In the genomic region with DNA sequence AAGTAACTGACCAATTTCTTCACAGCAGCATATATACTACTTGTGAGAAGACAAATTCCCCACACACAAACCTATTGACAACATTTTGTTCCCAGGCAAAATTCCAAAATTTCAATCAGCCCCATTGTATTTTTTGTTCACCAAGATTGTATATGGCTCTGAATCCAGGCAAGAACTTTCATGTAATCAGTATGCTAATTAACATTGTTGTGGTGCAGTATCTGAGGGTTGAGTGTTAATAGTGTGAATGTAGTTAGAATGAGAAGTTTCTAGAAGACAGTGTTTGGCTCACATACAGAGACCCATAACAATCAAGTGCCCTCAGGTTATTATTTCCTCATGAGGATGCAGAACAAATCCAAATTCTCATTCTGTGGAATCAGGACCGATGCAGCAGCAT, we compare ENCODE assay signal across 17 mouse cellular contexts.
"Had no signal": no experiment of that assay in that cellular context is flagged by ENCODE, and none has a peak within 500 bp of the region (broad histone marks: within the 10 kb centered on the region; RNA-seq: fewer than 3 reads in every experiment).

No protein-coding gene starts in this region.

- H3K4me1 ChIP-seq: lung, embryonic 15.5 days; megakaryocyte, embryonic 14.5 days; midbrain, embryonic 13.5 days; midbrain, embryonic 15.5 days; neural tube, embryonic 12.5 days; stomach, embryonic 15.5 days had no signal

- H3K9ac ChIP-seq: lung, embryonic 15.5 days; midbrain, embryonic 13.5 days; midbrain, embryonic 15.5 days; neural tube, embryonic 12.5 days; stomach, embryonic 15.5 days had no signal

- H3K36me3 ChIP-seq: lung, embryonic 15.5 days; midbrain, embryonic 13.5 days; midbrain, embryonic 15.5 days; neural tube, embryonic 12.5 days; stomach, embryonic 15.5 days had no signal

- H3K27ac ChIP-seq: lung, embryonic 15.5 days; macrophage; midbrain, embryonic 13.5 days; midbrain, embryonic 15.5 days; neural tube, embryonic 12.5 days; stomach, embryonic 15.5 days; stomach, postnatal 0 days had no signal

- H3K27me3 ChIP-seq: lung, embryonic 15.5 days; megakaryocyte, embryonic 14.5 days; midbrain, embryonic 13.5 days; midbrain, embryonic 15.5 days; neural tube, embryonic 12.5 days; stomach, embryonic 15.5 days had no signal

- H3K4me3 ChIP-seq: lung, embryonic 15.5 days; megakaryocyte, embryonic 14.5 days; midbrain, embryonic 13.5 days; midbrain, embryonic 15.5 days; neural tube, embryonic 12.5 days; stomach, embryonic 15.5 days had no signal

- H3K9me3 ChIP-seq: lung, embryonic 15.5 days; megakaryocyte, embryonic 14.5 days; midbrain, embryonic 13.5 days; midbrain, embryonic 15.5 days; neural tube, embryonic 12.5 days; stomach, embryonic 15.5 days had no signal

- DNase-seq: lung, adult 2 months; lung, postnatal 14 days; lung, postnatal 36 days; right cerebral cortex, postnatal 14 days; thymus, adult 2 months; thymus, postnatal 25 days; thymus, postnatal 4 days had no signal

- H3K4me2 ChIP-seq: lung, embryonic 15.5 days; midbrain, embryonic 11.5 days; midbrain, embryonic 13.5 days; midbrain, embryonic 15.5 days; neural tube, embryonic 12.5 days; stomach, embryonic 15.5 days had no signal

- ATAC-seq: lung, postnatal 0 days; midbrain, embryonic 13.5 days; midbrain, embryonic 15.5 days had no signal
